Mouse (Mus musculus): ENCODE data around the gene Cyp26b1.

The Cyp26b1 gene

GRCm38 (mm10) chr6:84561171-84561570, 32.5 kb downstream of the Cyp26b1 start:
- DNase-seq, result no peak

GRCm38 (mm10) chr6:84549852-84550437, 43.8 kb downstream of the Cyp26b1 start:
- no peak for DNase-seq

GRCm38 (mm10) chr6:84545428-84545827, 48.3 kb downstream of the Cyp26b1 start:
- DNase-seq, result no peak

- no peak for DNase-seq
Observed at GRCm38 (mm10) chr6:84544359-84544758, 49.3 kb downstream of the Cyp26b1 start.

GRCm38 (mm10) chr6:84543516-84543915, 50.2 kb downstream of the Cyp26b1 start:
- no peak for DNase-seq

GRCm38 (mm10) chr6:84539924-84540323, 53.8 kb downstream of the Cyp26b1 start:
- DNase-seq, result no peak

- DNase-seq, result no peak
Observed at GRCm38 (mm10) chr6:84538681-84539080, 55.0 kb downstream of the Cyp26b1 start.

- DNase-seq, result peak; percentile 39
Observed at GRCm38 (mm10) chr6:84537611-84538197, 56.0 kb downstream of the Cyp26b1 start.

- DNase-seq, result peak; percentile 27
Observed at GRCm38 (mm10) chr6:84534944-84535343, 58.8 kb downstream of the Cyp26b1 start.

GRCm38 (mm10) chr6:84529912-84530311, 63.8 kb downstream of the Cyp26b1 start:
- no peak for DNase-seq

GRCm38 (mm10) chr6:84524901-84525601, 68.7 kb downstream of the Cyp26b1 start:
- no peak for DNase-seq

All from layer of hippocampus, adult 9-11 months (tissue).